Mouse (Mus musculus) kidney, adult 9 months (tissue): ENCODE measurements at regions not wholly inside any gene's neighbourhood (a gene's known extent, or its start where the extent isn't known, plus 50 kb on each side); places are given as distances from the start of the nearest gene placed in this dataset.
"Not testable (repeated sequence)": the region's sequence is repeated elsewhere in the genome, so short reads cannot be mapped to it uniquely, and the experiment has no call there.

ENCODE experiments used
- DNase-seq: peaks from one replicate; pipeline ENCODE4 v3.0.0; 2022

- DNase-seq: peak; percentile 21
Measured at GRCm38 (mm10) chr5:23331041-23331440, 103.2 kb upstream of the Kmt2e start.

GRCm38 (mm10) chr5:23347208-23347607 is 87.0 kb upstream of the Kmt2e start:
- no peak for DNase-seq

GRCm38 (mm10) chr5:23350647-23351046 is 83.6 kb upstream of the Kmt2e start:
- not testable (repeated sequence) for DNase-seq

- not testable (repeated sequence) for DNase-seq
Measured at GRCm38 (mm10) chr5:23362412-23362811, 71.8 kb upstream of the Kmt2e start.
